Mouse (Mus musculus): ENCODE measurements at regions not wholly inside any gene's neighbourhood (a gene's known extent, or its start where the extent isn't known, plus 50 kb on each side); places are given as distances from the start of the nearest gene placed in this dataset.

- TF ChIP-seq MYOG (IDR thresholded peaks at IDR 0.05; ENCODE audit: control insufficient read depth, extremely low read depth, insufficient read length) (no peak), MAX (IDR thresholded peaks at IDR 0.05) (no peak), CTCF (IDR thresholded peaks at IDR 0.05; ENCODE audit: control insufficient read depth, insufficient read depth, insufficient read length) (no peak)
These were observed 122.4 kb downstream of the Nuak1 start for GRCm38 (mm10) chr10:84317960-84318359.
